Comparison of ENCODE assay signal across 7 mouse cellular contexts in the genomic region with DNA sequence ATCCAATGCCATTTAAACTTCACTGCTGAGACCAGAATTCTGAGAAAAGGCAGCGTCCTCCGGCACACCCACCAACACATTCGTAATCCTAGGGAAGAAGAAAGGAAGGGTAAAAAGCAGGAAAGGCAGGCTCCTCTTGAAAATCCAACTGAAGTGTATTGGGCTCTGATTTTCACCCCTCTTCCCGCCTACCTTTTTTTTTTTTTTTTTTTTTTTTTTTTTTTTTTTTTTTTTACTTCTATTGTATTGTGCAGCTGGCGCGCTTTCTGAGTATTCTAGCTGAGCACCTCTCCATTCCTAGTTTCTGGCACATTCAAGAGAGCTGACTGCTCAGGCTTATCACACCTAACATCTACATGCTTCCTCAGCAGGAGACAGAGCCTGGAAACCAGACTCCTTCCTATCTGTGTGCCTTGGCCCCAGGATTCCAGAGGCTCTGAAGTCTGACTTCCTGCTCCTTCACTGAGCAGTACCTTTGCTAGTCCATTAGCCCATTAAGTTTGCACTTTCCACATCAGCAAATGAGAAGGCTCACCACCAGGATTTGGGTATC. TPM values are rescaled to one million over a fixed set of nuclear protein-coding genes. Genes with fewer than 3 reads are reported as not detected.
DNase-seq lines count a peak whose midpoint lies in the region; ATAC-seq and TF ChIP-seq lines count a peak whose summit lies in the region.

No protein-coding gene starts in this region.

- peak; percentile 18 for DNase-seq in thymus, adult 2 months
- no peak for DNase-seq in thymus, postnatal 10 days (ENCODE audit: low spot score in 2 of 2)
- DNase-seq in midbrain, embryonic 14.5 days: peak; percentile 52
- no peak for DNase-seq in gastrocnemius, adult 18-20 months (ENCODE audit: low spot score)
- DNase-seq in cerebellum, postnatal 36 days: no peak

- TF ChIP-seq POLR2A in thymus, adult 2 months (IDR thresholded peaks at IDR 0.05; ENCODE audit: control insufficient read depth, extremely low read depth, insufficient read depth, low read length, poor library complexity): no peak
- TF ChIP-seq POLR2A in embryonic fibroblast, embryonic 13.5 days (IDR thresholded peaks at IDR 0.05; ENCODE audit: low read depth, low read length): no peak

- 6% methylated on average over 6 of the region's 6 CpGs for WGBS in thymus, adult 2 months
- WGBS in hindbrain, embryonic 13.5 days: under 1% methylated on average over 6 of the region's 6 CpGs
- 3% methylated on average over 6 of the region's 6 CpGs for WGBS in midbrain, embryonic 14.5 days

- H3K4me1 ChIP-seq in thymus, adult 2 months (replicated peaks; ENCODE audit: control insufficient read depth, insufficient read depth, low read length): peaks cover 12% of the 10 kb centered on the region
- peaks cover 9% of the 10 kb centered on the region for H3K4me1 ChIP-seq in embryonic fibroblast, embryonic 13.5 days (ENCODE audit: control insufficient read depth, insufficient read depth, low read length)
- peaks cover 15% of the 10 kb centered on the region for H3K4me1 ChIP-seq in hindbrain, embryonic 13.5 days (replicated peaks)
- H3K4me1 ChIP-seq in midbrain, embryonic 14.5 days (ENCODE audit: control insufficient read depth, insufficient read depth, low read length): peaks cover 6% of the 10 kb centered on the region

- no peak for ATAC-seq in hindbrain, embryonic 13.5 days (ENCODE audit: low FRiP score)
- ATAC-seq in midbrain, embryonic 14.5 days (ENCODE audit: low FRiP score, low TSS enrichment): no peak

- H3K9ac ChIP-seq in hindbrain, embryonic 13.5 days: peak overlapping the region; percentile 87
- peak overlapping the region; percentile 77 for H3K9ac ChIP-seq in midbrain, embryonic 14.5 days (replicated peaks; ENCODE audit: low read length)

- no peaks in the 10 kb centered on the region for H3K36me3 ChIP-seq in thymus, adult 2 months (ENCODE audit: control insufficient read depth, insufficient read depth, low read length)
- H3K36me3 ChIP-seq in hindbrain, embryonic 13.5 days: no peaks in the 10 kb centered on the region
- H3K36me3 ChIP-seq in midbrain, embryonic 14.5 days (ENCODE audit: control insufficient read depth, insufficient read depth, low read length): no peaks in the 10 kb centered on the region

- H3K9me3 ChIP-seq in hindbrain, embryonic 13.5 days: no peaks in the 10 kb centered on the region
- no peaks in the 10 kb centered on the region for H3K9me3 ChIP-seq in midbrain, embryonic 14.5 days (ENCODE audit: control insufficient read depth, low read length)

- TF ChIP-seq CTCF in thymus, adult 2 months (IDR thresholded peaks at IDR 0.05; ENCODE audit: borderline replicate concordance, control insufficient read depth, extremely low read depth, insufficient read depth, low read length, poor library complexity): no peak
- no peak for TF ChIP-seq CTCF in embryonic fibroblast, embryonic 13.5 days (IDR thresholded peaks at IDR 0.05; ENCODE audit: borderline replicate concordance, insufficient read depth, low read length)

- peak overlapping the region; percentile 73 for H3K4me3 ChIP-seq in thymus, adult 2 months (ENCODE audit: control insufficient read depth, insufficient read depth, low read length)
- peak overlapping the region; percentile 65 for H3K4me3 ChIP-seq in embryonic fibroblast, embryonic 13.5 days (ENCODE audit: insufficient read depth, low read length)
- peak overlapping the region; percentile 70 for H3K4me3 ChIP-seq in hindbrain, embryonic 13.5 days
- H3K4me3 ChIP-seq in midbrain, embryonic 14.5 days (replicated peaks; ENCODE audit: low read depth, low read length): peak overlapping the region; percentile 72

- peak overlapping the region; percentile 82 for H3K4me2 ChIP-seq in hindbrain, embryonic 13.5 days
- peak overlapping the region; percentile 86 for H3K4me2 ChIP-seq in midbrain, embryonic 14.5 days (ENCODE audit: low read length)

- no peaks in the 10 kb centered on the region for H3K27me3 ChIP-seq in thymus, adult 2 months (ENCODE audit: control insufficient read depth, insufficient read depth, low read length)
- no peaks in the 10 kb centered on the region for H3K27me3 ChIP-seq in hindbrain, embryonic 13.5 days
- H3K27me3 ChIP-seq in midbrain, embryonic 14.5 days (ENCODE audit: control insufficient read depth, insufficient read depth, low read length): no peaks in the 10 kb centered on the region

- H3K27ac ChIP-seq in thymus, adult 2 months (ENCODE audit: control insufficient read depth, insufficient read depth, low read length): peak overlapping the region; percentile 64; the same call in 1 of the 2 replicates
- H3K27ac ChIP-seq in embryonic fibroblast, embryonic 13.5 days (ENCODE audit: insufficient read depth, low read length): no peak overlapping the region
- peak overlapping the region; percentile 92 for H3K27ac ChIP-seq in hindbrain, embryonic 13.5 days
- peak overlapping the region; percentile 89 for H3K27ac ChIP-seq in midbrain, embryonic 14.5 days (replicated peaks; ENCODE audit: low read depth, low read length)

RNA-seq across cellular contexts. Expression of gene St8sia4, which starts 1.0 kb away (rescaled TPM):
- 3.9 and 4.1 TPM in 2 replicates for polyA plus RNA-seq in thymus, adult 2 months (2012; rRNA removed)
- polyA plus RNA-seq in embryonic fibroblast, embryonic 13.5 days (2011; ENCODE audit: insufficient read length, low read depth, missing spikeins): 0.21 and 0.22 TPM in 2 replicates
- polyA plus RNA-seq in hindbrain, embryonic 13.5 days (2015; fragmentation: Nextera tagmentation; extraction: Ambion mirVana): 35.8 and 36.4 TPM in 2 replicates
- polyA plus RNA-seq in midbrain, embryonic 14.5 days (2014; fragmentation: Nextera tagmentation; extraction: Ambion mirVana): 55.2 and 59.0 TPM in 2 replicates
- total RNA-seq in gastrocnemius, adult 18-20 months (2021): 1 to 10 TPM in 1 of 2 experiments, under 1 TPM in 1; 0.89 to 1.5 TPM

Comparison
In these comparisons a context has a peak if more than half of its experiments do, and no peak if none do; other contexts are left out.
1. DNase-seq: peak in thymus, adult 2 months (single experiment) and midbrain, embryonic 14.5 days (single experiment); none in thymus, postnatal 10 days (0 of 2), gastrocnemius, adult 18-20 months (single experiment) and cerebellum, postnatal 36 days (0 of 2).
2. Peak in every context shown above with its lines, with median percentiles within 50 percentile points of each other: H3K4me3 ChIP-seq.